Mouse (Mus musculus) hindbrain, embryonic 14.5 days (tissue): ENCODE data around the gene Cab39l. TPM values are rescaled to one million over a fixed set of nuclear protein-coding genes. Genes with fewer than 3 reads are reported as not detected.

Experiments used
- ATAC-seq: fragments of 200-750 bp; cut with Nextera tagmentation; 2 replicates; pipeline ENCODE4 v1.8.0; 2017; ENCODE audit warnings: moderate number of reproducible peaks, mild to moderate bottlenecking, moderate TSS enrichment, moderate library complexity; ENCODE audit not compliant: low FRiP score
- DNase-seq: peaks from one replicate; pipeline ENCODE4 v3.0.0-alpha.2; 2015; ENCODE audit warnings: low spot score
- H3K27ac ChIP-seq: fragments of 300-500 bp; sonication (generic); 2 replicates; pipeline ENCODE4 v1.5.1; 2014; ENCODE audit warnings: mild to moderate bottlenecking, moderate library complexity
- H3K27me3 ChIP-seq: fragments of 300-500 bp; sonication (generic); 2 replicates; pipeline ENCODE4 v1.6.1; 2014; ENCODE audit warnings: mild to moderate bottlenecking, low read length, mixed read lengths; ENCODE audit not compliant: control insufficient read depth, insufficient read depth
- H3K36me3 ChIP-seq: fragments of 300-500 bp; sonication (generic); replicated peaks from 2 replicates; pipeline ENCODE4 v1.6.1; 2014; ENCODE audit not compliant: control insufficient read depth, insufficient read depth
- H3K4me1 ChIP-seq: fragments of 300-500 bp; sonication (generic); replicated peaks from 2 replicates; pipeline ENCODE4 v1.6.1; 2014; ENCODE audit warnings: antibody characterized with exemption, low read length, mixed read lengths; ENCODE audit not compliant: control insufficient read depth, insufficient read depth
- H3K4me2 ChIP-seq: fragments of 300-500 bp; sonication (generic); replicated peaks from 2 replicates; pipeline ENCODE4 v1.6.1; 2014; ENCODE audit warnings: mild to moderate bottlenecking, moderate library complexity
- H3K4me3 ChIP-seq: fragments of 300-500 bp; sonication (generic); replicated peaks from 2 replicates; pipeline ENCODE4 v1.5.1; 2014; ENCODE audit warnings: mild to moderate bottlenecking, low read length
- H3K9ac ChIP-seq: fragments of 300-500 bp; sonication (generic); 2 replicates; pipeline ENCODE4 v1.6.1; 2014
- H3K9me3 ChIP-seq: fragments of 300-500 bp; sonication (generic); 2 replicates; pipeline ENCODE4 v1.6.1; 2016; ENCODE audit warnings: low read length; ENCODE audit not compliant: control insufficient read depth
- WGBS: fragments of 180-500 bp; shearing (Covaris S2); extraction: QIAGEN DNeasy Blood & Tissue Kit; methylation state at CpG from one replicate; pipeline ENCODE4 v1.1.7; 2014; 5-methylcytosine and 5-hydroxymethylcytosine counted together
- polyA plus RNA-seq: library from polyadenylated mRNA; unstranded; fragments of >200 nt; fragmentation: Nextera tagmentation; extraction: Ambion mirVana; gene quantifications from 2 replicates; pipeline ENCODE4 v1.2.1, GENCODE M21; 2014

The Cab39l gene
- polyA plus RNA-seq, 1 experiment from 2014 or later: 32.2 TPM

GRCm38 (mm10) chr14:59537829-59538432, 97.2 kb downstream of the Cab39l start:
- no peaks in the 10 kb centered on the region for H3K27me3 ChIP-seq
- no peak for ATAC-seq
- H3K9me3 ChIP-seq: no peaks in the 10 kb centered on the region

GRCm38 (mm10) chr14:59540230-59540629, 99.5 kb downstream of the Cab39l start:
- no peaks in the 10 kb centered on the region for H3K36me3 ChIP-seq
- ATAC-seq (no peak), DNase-seq (no peak)
- no peaks in the 10 kb centered on the region for H3K27me3 ChIP-seq
- H3K9ac ChIP-seq: no peak overlapping the region
- H3K27ac ChIP-seq: no peak overlapping the region
- H3K4me1 ChIP-seq: no peaks in the 10 kb centered on the region
- no peak overlapping the region for H3K4me2 ChIP-seq
- no peak overlapping the region for H3K4me3 ChIP-seq
- H3K9me3 ChIP-seq: no peaks in the 10 kb centered on the region
- WGBS: 92% methylated on average over 2 of the region's 2 CpGs

More at GRCm38 (mm10) chr14:59537829-59538432, 97.2 kb downstream of the Cab39l start:
- Histone ChIP-seq H3K27ac (no peak overlapping the region), H3K4me2 (no peak overlapping the region), H3K4me3 (no peak overlapping the region), H3K4me1 (no peaks in the 10 kb centered on the region), H3K9ac (no peak overlapping the region), H3K36me3 (no peaks in the 10 kb centered on the region)
- WGBS: 94% methylated on average over 4 of the region's 4 CpGs
- no peak for DNase-seq

- H3K9me3 ChIP-seq: no peaks in the 10 kb centered on the region
Measured at GRCm38 (mm10) chr14:59540761-59541160, 100.0 kb downstream of the Cab39l start.

GRCm38 (mm10) chr14:59543158-59543826, 102.5 kb downstream of the Cab39l start:
- H3K4me1 ChIP-seq: no peaks in the 10 kb centered on the region
- H3K36me3 ChIP-seq: no peaks in the 10 kb centered on the region
- no peak overlapping the region for H3K4me3 ChIP-seq
- no peaks in the 10 kb centered on the region for H3K9me3 ChIP-seq
- 78% methylated on average over 3 of the region's 3 CpGs for WGBS
- no peak overlapping the region for H3K4me2 ChIP-seq
- H3K27ac ChIP-seq: no peak overlapping the region
- no peak for DNase-seq
- no peaks in the 10 kb centered on the region for H3K27me3 ChIP-seq
- no peak for ATAC-seq
- H3K9ac ChIP-seq: no peak overlapping the region

More at GRCm38 (mm10) chr14:59540761-59541160, 100.0 kb downstream of the Cab39l start:
- no peaks in the 10 kb centered on the region for H3K36me3 ChIP-seq
- H3K4me2 ChIP-seq: no peak overlapping the region
- H3K4me1 ChIP-seq: no peaks in the 10 kb centered on the region
- H3K27me3 ChIP-seq: no peaks in the 10 kb centered on the region
- H3K27ac ChIP-seq: no peak overlapping the region
- DNase-seq (no peak), ATAC-seq (no peak)
- H3K9ac ChIP-seq: no peak overlapping the region
- no peak overlapping the region for H3K4me3 ChIP-seq
- WGBS: 87% methylated on average over 6 of the region's 6 CpGs

- DNase-seq (no peak), ATAC-seq (no peak)
- no peak overlapping the region for H3K4me3 ChIP-seq
- H3K9ac ChIP-seq: no peak overlapping the region
- WGBS: 66% methylated on average over 5 of the region's 5 CpGs
- H3K36me3 ChIP-seq: no peaks in the 10 kb centered on the region
- no peaks in the 10 kb centered on the region for H3K4me1 ChIP-seq
- no peaks in the 10 kb centered on the region for H3K9me3 ChIP-seq
- no peak overlapping the region for H3K27ac ChIP-seq
- no peak overlapping the region for H3K4me2 ChIP-seq
- H3K27me3 ChIP-seq: no peaks in the 10 kb centered on the region
Measured at GRCm38 (mm10) chr14:59543956-59544355, 103.2 kb downstream of the Cab39l start.

GRCm38 (mm10) chr14:59546162-59546880, 105.5 kb downstream of the Cab39l start:
- ATAC-seq (no peak), DNase-seq (no peak)
- no peak overlapping the region for H3K4me2 ChIP-seq
- H3K4me1 ChIP-seq: no peaks in the 10 kb centered on the region; the same call in 1 of the 2 replicates
- H3K36me3 ChIP-seq: no peaks in the 10 kb centered on the region
- WGBS: 83% methylated on average over 7 of the region's 7 CpGs
- H3K4me3 ChIP-seq: no peak overlapping the region
- H3K27me3 ChIP-seq: no peaks in the 10 kb centered on the region
- H3K9me3 ChIP-seq: no peaks in the 10 kb centered on the region
- no peak overlapping the region for H3K9ac ChIP-seq
- H3K27ac ChIP-seq: no peak overlapping the region

- H3K27ac ChIP-seq: no peak overlapping the region
- 42% methylated on average over 5 of the region's 5 CpGs for WGBS
- ATAC-seq (no peak), DNase-seq (no peak)
- H3K9ac ChIP-seq: no peak overlapping the region
- H3K27me3 ChIP-seq: no peaks in the 10 kb centered on the region
- H3K4me1 ChIP-seq: no peaks in the 10 kb centered on the region; the same call in 1 of the 2 replicates
- H3K4me3 ChIP-seq: no peak overlapping the region
- H3K9me3 ChIP-seq: no peaks in the 10 kb centered on the region
- no peak overlapping the region for H3K4me2 ChIP-seq
- H3K36me3 ChIP-seq: no peaks in the 10 kb centered on the region
Measured at GRCm38 (mm10) chr14:59547530-59547929, 106.8 kb downstream of the Cab39l start.

- Histone ChIP-seq H3K4me3 (no peak overlapping the region), H3K27ac (no peak overlapping the region), H3K4me1 (no peaks in the 10 kb centered on the region; the same call in 1 of the 2 replicates), H3K36me3 (no peaks in the 10 kb centered on the region), H3K27me3 (no peaks in the 10 kb centered on the region), H3K9ac (no peak overlapping the region), H3K9me3 (no peaks in the 10 kb centered on the region), H3K4me2 (no peak overlapping the region)
- WGBS: 74% methylated on average over 2 of the region's 2 CpGs
- no peak for ATAC-seq
- DNase-seq: no peak
Measured at GRCm38 (mm10) chr14:59548532-59548931, 107.8 kb downstream of the Cab39l start.

- WGBS: 77% methylated on average over 6 of the region's 6 CpGs
- Histone ChIP-seq H3K9ac (no peak overlapping the region), H3K36me3 (no peaks in the 10 kb centered on the region), H3K4me1 (no peaks in the 10 kb centered on the region; the same call in 1 of the 2 replicates), H3K4me3 (no peak overlapping the region), H3K9me3 (no peaks in the 10 kb centered on the region), H3K27ac (no peak overlapping the region), H3K27me3 (no peaks in the 10 kb centered on the region), H3K4me2 (no peak overlapping the region)
- no peak for ATAC-seq
- no peak for DNase-seq
Measured at GRCm38 (mm10) chr14:59549106-59549505, 108.3 kb downstream of the Cab39l start.
